Mouse (Mus musculus) large intestine, adult 2 months (tissue): ENCODE data around the gene Ropn1l. TPM values are rescaled to one million over a fixed set of nuclear protein-coding genes. Genes with fewer than 3 reads are reported as not detected.

Experiments used
- DNase-seq: peaks from one replicate; pipeline ENCODE4 v3.0.0-alpha.2; 2012; ENCODE audit warnings: low read depth, low spot score
- WGBS: fragments of 180-500 bp; shearing (Covaris S2); methylation state at CpG from one replicate; pipeline ENCODE4 v1.1.7; 2018; 5-methylcytosine and 5-hydroxymethylcytosine counted together
- polyA plus RNA-seq: library from polyadenylated mRNA; depleted of rRNA; stranded (reverse); fragments of >200 nt; gene quantifications from 2 replicates; pipeline ENCODE4 v1.2.3, GENCODE M21; 2012; rRNA removed

Gene Ropn1l
- 0.33 TPM in 1 of 2 replicates, not detected in the other for polyA plus RNA-seq

- DNase-seq = peak; percentile 44
- under 1% methylated on average over 57 of the region's 57 CpGs for WGBS
These were observed at the start of gene Ropn1l for GRCm38 (mm10) chr15:31453098-31453916. TSS of gene Ropn1l (minus strand) at chr15:31453737.

GRCm38 (mm10) chr15:31502996-31503395 is 49.5 kb upstream of the Ropn1l start:
- 82% methylated on average over 4 of the region's 4 CpGs for WGBS
- no peak for DNase-seq

GRCm38 (mm10) chr15:31502313-31502712 is 48.8 kb upstream of the Ropn1l start:
- DNase-seq = no peak
- 89% methylated on average over 1 of the region's 1 CpGs for WGBS

- WGBS = 93% methylated on average over 9 of the region's 9 CpGs
These were observed 41.3 kb upstream of the Ropn1l start for GRCm38 (mm10) chr15:31494803-31495202.

GRCm38 (mm10) chr15:31494310-31494709 is 40.8 kb upstream of the Ropn1l start:
- DNase-seq = no peak
- WGBS = 77% methylated on average over 3 of the region's 3 CpGs

More at GRCm38 (mm10) chr15:31494803-31495202, 41.3 kb upstream of the Ropn1l start:
- DNase-seq = no peak

- DNase-seq = no peak
- 96% methylated on average over 2 of the region's 2 CpGs for WGBS
These were observed 33.9 kb upstream of the Ropn1l start for GRCm38 (mm10) chr15:31487407-31487806.

GRCm38 (mm10) chr15:31476678-31477077 is 23.1 kb upstream of the Ropn1l start:
- no peak for DNase-seq
- WGBS = 88% methylated on average over 1 of the region's 1 CpGs

GRCm38 (mm10) chr15:31472645-31473574 is 19.4 kb upstream of the Ropn1l start:
- no peak for DNase-seq
- 71% methylated on average over 4 of the region's 4 CpGs for WGBS

- no peak for DNase-seq
- WGBS = 92% methylated on average over 4 of the region's 4 CpGs
These were observed 18.0 kb upstream of the Ropn1l start for GRCm38 (mm10) chr15:31471529-31471928.

- WGBS = 89% methylated on average over 4 of the region's 4 CpGs
These were observed 16.0 kb upstream of the Ropn1l start for GRCm38 (mm10) chr15:31469497-31469896.

GRCm38 (mm10) chr15:31468806-31469205 is 15.3 kb upstream of the Ropn1l start:
- 90% methylated on average over 5 of the region's 5 CpGs for WGBS
- DNase-seq = no peak

More at GRCm38 (mm10) chr15:31469497-31469896, 16.0 kb upstream of the Ropn1l start:
- no peak for DNase-seq

GRCm38 (mm10) chr15:31466749-31467148 is 13.2 kb upstream of the Ropn1l start:
- no peak for DNase-seq
- 96% methylated on average over 1 of the region's 1 CpGs for WGBS

- 91% methylated on average over 5 of the region's 5 CpGs for WGBS
- no peak for DNase-seq
These were observed 12.8 kb upstream of the Ropn1l start for GRCm38 (mm10) chr15:31466295-31466694.

- DNase-seq = no peak
- 95% methylated on average over 2 of the region's 2 CpGs for WGBS
These were observed 12.3 kb upstream of the Ropn1l start for GRCm38 (mm10) chr15:31465806-31466205.

- WGBS = 72% methylated on average over 2 of the region's 2 CpGs
These were observed 7.0 kb upstream of the Ropn1l start for GRCm38 (mm10) chr15:31460571-31460970.

GRCm38 (mm10) chr15:31458081-31458480 is 4.5 kb upstream of the Ropn1l start:
- 79% methylated on average over 7 of the region's 7 CpGs for WGBS

More at GRCm38 (mm10) chr15:31460571-31460970, 7.0 kb upstream of the Ropn1l start:
- no peak for DNase-seq

GRCm38 (mm10) chr15:31456381-31456780 is 2.8 kb upstream of the Ropn1l start:
- WGBS = 85% methylated on average over 5 of the region's 5 CpGs
- no peak for DNase-seq

More at GRCm38 (mm10) chr15:31458081-31458480, 4.5 kb upstream of the Ropn1l start:
- DNase-seq = no peak

GRCm38 (mm10) chr15:31454861-31455295 is 1.3 kb upstream of the Ropn1l start:
- no peak for DNase-seq
- WGBS = 74% methylated on average over 7 of the region's 7 CpGs

- no peak for DNase-seq
- 33% methylated on average over 10 of the region's 10 CpGs for WGBS
These were observed 741 bp upstream of the Ropn1l start for GRCm38 (mm10) chr15:31454096-31454860.
